Comparison of ENCODE assay signal across 9 mouse cellular contexts in the genomic region with DNA sequence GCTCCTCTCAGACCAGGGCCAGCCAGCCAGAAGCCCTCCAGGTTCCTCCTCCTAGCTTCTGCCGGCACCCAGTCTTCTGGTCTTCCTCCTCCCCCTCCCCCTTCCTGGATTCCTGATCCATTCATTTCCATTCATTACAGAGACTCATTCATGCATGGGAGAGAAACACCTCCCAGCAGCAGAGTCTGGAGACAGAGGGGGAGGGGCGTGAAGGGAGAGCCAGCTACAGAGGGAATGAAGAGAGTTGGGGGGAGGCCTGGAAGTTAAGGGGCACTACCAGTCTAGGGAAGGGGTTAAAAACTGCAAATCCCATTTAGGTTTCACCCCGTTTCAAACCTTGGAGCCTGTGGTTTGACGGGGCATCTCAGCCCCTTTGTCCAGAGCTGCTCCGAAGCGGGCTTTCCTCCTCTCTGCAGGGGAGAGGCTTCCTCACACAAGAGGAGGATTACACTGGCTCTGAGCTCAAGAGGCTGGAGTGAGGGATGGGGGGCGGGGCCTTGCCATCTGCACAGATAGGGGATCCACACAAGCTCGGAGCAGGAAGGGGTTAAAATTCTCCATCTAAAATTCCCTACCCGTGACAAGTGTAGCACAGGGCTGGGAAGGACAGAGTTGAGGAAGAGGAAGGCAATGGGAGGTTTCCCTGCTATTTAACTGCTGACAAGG. TPM values are rescaled to one million over a fixed set of nuclear protein-coding genes. Genes with fewer than 3 reads are reported as not detected.
DNase-seq lines count a peak whose midpoint lies in the region; ATAC-seq lines count a peak whose summit lies in the region.
"Had no signal": no experiment of that assay in that cellular context is flagged by ENCODE, and none has a peak within 500 bp of the region (broad histone marks: within the 10 kb centered on the region; RNA-seq: fewer than 3 reads in every experiment).

No protein-coding gene starts in this region.

- peak overlapping the region; percentile 21 for H3K4me3 ChIP-seq in embryonic facial prominence, embryonic 15.5 days (replicated peaks)
- H3K4me3 ChIP-seq in neural tube, embryonic 11.5 days (ENCODE audit: low read depth, low read length) = peak overlapping the region; percentile 28

- WGBS in embryonic facial prominence, embryonic 15.5 days = 4% methylated on average over 9 of the region's 9 CpGs
- whole genome bisulfite sequencing in neural tube, embryonic 11.5 days = under 1% methylated on average over 9 of the region's 9 CpGs

- peaks cover 46% of the 10 kb centered on the region for H3K4me1 ChIP-seq in embryonic facial prominence, embryonic 15.5 days
- H3K4me1 ChIP-seq in neural tube, embryonic 11.5 days (ENCODE audit: control insufficient read depth, insufficient read depth, low read length) = peaks cover 46% of the 10 kb centered on the region

- H3K27me3 ChIP-seq in embryonic facial prominence, embryonic 15.5 days = no peaks in the 10 kb centered on the region
- H3K27me3 ChIP-seq in neural tube, embryonic 11.5 days (ENCODE audit: control insufficient read depth, insufficient read depth, low read length) = no peaks in the 10 kb centered on the region

- H3K4me2 ChIP-seq in embryonic facial prominence, embryonic 15.5 days (replicated peaks) = peak overlapping the region; percentile 39
- H3K4me2 ChIP-seq in neural tube, embryonic 11.5 days (ENCODE audit: low read depth) = peak overlapping the region; percentile 47

- peak overlapping the region; percentile 34; the same call in 1 of the 2 replicates for H3K27ac ChIP-seq in embryonic facial prominence, embryonic 15.5 days (replicated peaks)
- H3K27ac ChIP-seq in neural tube, embryonic 11.5 days (ENCODE audit: low read depth, low read length) = peak overlapping the region; percentile 97

- H3K9ac ChIP-seq in embryonic facial prominence, embryonic 15.5 days = no peak overlapping the region
- peak overlapping the region; percentile 69 for H3K9ac ChIP-seq in neural tube, embryonic 11.5 days (ENCODE audit: low read length)

- no peaks in the 10 kb centered on the region for H3K9me3 ChIP-seq in embryonic facial prominence, embryonic 15.5 days (replicated peaks)
- H3K9me3 ChIP-seq in neural tube, embryonic 11.5 days (ENCODE audit: control insufficient read depth, low read length) = no peaks in the 10 kb centered on the region

- 0 out of 2 replicates have a peak, but pooled peaks have one; percentile 16 for ATAC-seq in embryonic facial prominence, embryonic 15.5 days (ENCODE audit: insufficient number of reproducible peaks, low FRiP score, low TSS enrichment, low read depth)
- peak; percentile 81 for ATAC-seq in neural tube, embryonic 11.5 days (ENCODE audit: insufficient read depth, low FRiP score, low TSS enrichment)
- ATAC-seq in erythroid progenitor cell, adult 5-6 weeks (replicated peaks; ENCODE audit: low FRiP score, poor library complexity, severe bottlenecking) = no peak

- DNase-seq in layer of hippocampus, adult 11-12 months (ENCODE audit: low spot score) = peak; percentile 61
- no peak for DNase-seq in layer of hippocampus, adult 8-10 months (ENCODE audit: low spot score in 2 of 2)
- peak; percentile 98 for DNase-seq in R1 (ENCODE audit: low read depth, low spot score)
- DNase-seq in kidney, adult 8-10 months = peak; percentile 77 to 79
- peak; percentile 90 for DNase-seq in neural tube, embryonic 11.5 days (ENCODE audit: low spot score)
- no peak for DNase-seq in gastrocnemius, adult 8-10 months (ENCODE audit: low spot score in 2 of 2)

- H3K36me3 ChIP-seq in embryonic facial prominence, embryonic 15.5 days = peaks cover 27% of the 10 kb centered on the region
- H3K36me3 ChIP-seq in neural tube, embryonic 11.5 days (ENCODE audit: control insufficient read depth, insufficient read depth, low read length) = peaks cover 18% of the 10 kb centered on the region

RNA-seq across cellular contexts. Expression of a gene that starts 4.9 kb away (rescaled TPM):
- total RNA-seq in layer of hippocampus, adult 8-10 months (2022) = 1 to 10 TPM in 2 of 4 experiments, under 1 TPM in 2; 0.74 to 1.7 (median 0.91) TPM
- polyA plus RNA-seq in embryonic facial prominence, embryonic 15.5 days (2015; fragmentation: Nextera tagmentation; extraction: Ambion mirVana) = 0.53 and 0.60 TPM in 2 replicates
- 0.61 and 1.6 TPM in 2 replicates for polyA plus RNA-seq in neural tube, embryonic 11.5 days (2014; fragmentation: Nextera tagmentation; extraction: Ambion mirVana)
- total RNA-seq in erythroid progenitor cell, adult 5-6 weeks (2015; ENCODE audit: low replicate concordance) = 6.5 TPM in 1 of 2 replicates, not detected in the other
- total RNA-seq in erythroid progenitor cell, adult 5-6 weeks (2017; ENCODE audit: low replicate concordance) = 0.15 TPM in 1 of 2 replicates, not detected in the other
- total RNA-seq in gastrocnemius, adult 8-10 months (2022) = 1 to 10 TPM in 3 of 4 experiments, under 1 TPM in 1; 0.60 to 1.4 (median 1.2) TPM
- total RNA-seq: neutrophil, adult 5-6 weeks had no signal

RNA-seq across cellular contexts. Expression of a gene that starts 10.0 kb away (rescaled TPM):
- total RNA-seq in layer of hippocampus, adult 8-10 months (2022) = 10 to 100 TPM; 45.7 to 46.6 (median 45.8) TPM
- 33.7 and 33.8 TPM in 2 replicates for polyA plus RNA-seq in embryonic facial prominence, embryonic 15.5 days (2015; fragmentation: Nextera tagmentation; extraction: Ambion mirVana)
- polyA plus RNA-seq in neural tube, embryonic 11.5 days (2014; fragmentation: Nextera tagmentation; extraction: Ambion mirVana) = 70.6 and 83.3 TPM in 2 replicates
- total RNA-seq in erythroid progenitor cell, adult 5-6 weeks (2015; ENCODE audit: low replicate concordance) = 2.2 and 4.2 TPM in 2 replicates
- total RNA-seq in erythroid progenitor cell, adult 5-6 weeks (2017; ENCODE audit: low replicate concordance) = 3.9 and 4.8 TPM in 2 replicates
- total RNA-seq in gastrocnemius, adult 8-10 months (2022) = 10 to 100 TPM in 3 of 4 experiments, 1 to 10 TPM in 1; 9.9 to 14.0 (median 13.0) TPM

RNA-seq across cellular contexts. Expression of a gene that starts 26.1 kb away (rescaled TPM):
- total RNA-seq in layer of hippocampus, adult 8-10 months (2022) = 10 to 100 TPM; 30.3 to 40.9 (median 34.5) TPM
- 144 and 150 TPM in 2 replicates for polyA plus RNA-seq in embryonic facial prominence, embryonic 15.5 days (2015; fragmentation: Nextera tagmentation; extraction: Ambion mirVana)
- polyA plus RNA-seq in neural tube, embryonic 11.5 days (2014; fragmentation: Nextera tagmentation; extraction: Ambion mirVana) = 76.7 and 77.2 TPM in 2 replicates
- total RNA-seq in erythroid progenitor cell, adult 5-6 weeks (2015; ENCODE audit: low replicate concordance) = 6.5 and 20.5 TPM in 2 replicates
- 11.6 and 16.2 TPM in 2 replicates for total RNA-seq in erythroid progenitor cell, adult 5-6 weeks (2017; ENCODE audit: low replicate concordance)
- total RNA-seq in gastrocnemius, adult 8-10 months (2022) = 1 to 10 TPM; 5.7 to 9.4 (median 6.2) TPM

RNA-seq across cellular contexts. Expression of a gene that starts 31.7 kb away (rescaled TPM):
- not detected for total RNA-seq in layer of hippocampus, adult 8-10 months (2022)
- polyA plus RNA-seq in embryonic facial prominence, embryonic 15.5 days (2015; fragmentation: Nextera tagmentation; extraction: Ambion mirVana) = 0.19 TPM in 1 of 2 replicates, not detected in the other
- not detected in 2 replicates for polyA plus RNA-seq in neural tube, embryonic 11.5 days (2014; fragmentation: Nextera tagmentation; extraction: Ambion mirVana)
- total RNA-seq in erythroid progenitor cell, adult 5-6 weeks (2015; ENCODE audit: low replicate concordance) = not detected in 2 replicates
- total RNA-seq in erythroid progenitor cell, adult 5-6 weeks (2017; ENCODE audit: low replicate concordance) = not detected in 2 replicates
- not detected for total RNA-seq in gastrocnemius, adult 8-10 months (2022)
- total RNA-seq: neutrophil, adult 5-6 weeks had no signal

Comparison
In these comparisons a context has a peak if more than half of its experiments do, and no peak if none do; other contexts are left out.
1. DNase-seq: peak in layer of hippocampus, adult 11-12 months (single experiment), R1 (single experiment), kidney, adult 8-10 months (2 of 2) and neural tube, embryonic 11.5 days (single experiment); none in layer of hippocampus, adult 8-10 months (0 of 2) and gastrocnemius, adult 8-10 months (0 of 2).